Comparison of ENCODE assay signal across 8 mouse cellular contexts in the genomic region with DNA sequence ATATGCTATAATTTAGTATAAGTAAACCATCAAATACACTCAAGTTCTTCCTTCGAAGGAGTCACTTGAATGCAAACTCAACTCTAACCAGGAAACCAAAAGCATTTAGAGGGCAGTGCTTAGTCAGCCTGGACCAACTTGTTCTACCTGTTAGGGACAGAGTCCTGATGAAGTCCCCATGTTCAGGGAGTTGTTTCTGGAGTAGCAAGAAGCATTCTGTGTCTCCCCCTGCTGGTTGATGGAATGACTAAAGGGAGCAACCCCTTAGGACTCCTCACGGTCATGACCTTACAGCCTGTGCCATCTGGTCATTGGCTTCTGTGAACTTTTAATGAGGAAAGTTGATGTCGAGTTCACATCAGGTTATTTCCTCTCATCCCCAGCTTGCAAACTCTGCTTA.
DNase-seq lines count a peak whose midpoint lies in the region; ATAC-seq and TF ChIP-seq lines count a peak whose summit lies in the region.

No protein-coding gene starts in this region.

- TF ChIP-seq CTCF in liver, embryonic 14.5 days (IDR thresholded peaks at IDR 0.05; ENCODE audit: low read depth) = peak; percentile 33; the same call in 1 of the 2 replicates

- H3K36me3 ChIP-seq in forebrain, embryonic 10.5 days (replicated peaks) = no peaks in the 10 kb centered on the region
- no peaks in the 10 kb centered on the region for H3K36me3 ChIP-seq in forebrain, embryonic 13.5 days (ENCODE audit: poor library complexity, severe bottlenecking)
- H3K36me3 ChIP-seq in midbrain, embryonic 10.5 days = no peaks in the 10 kb centered on the region
- no peaks in the 10 kb centered on the region for H3K36me3 ChIP-seq in midbrain, embryonic 15.5 days (replicated peaks)
- no peaks in the 10 kb centered on the region for H3K36me3 ChIP-seq in liver, embryonic 14.5 days (replicated peaks; ENCODE audit: control insufficient read depth, insufficient read depth, low read depth)

- peak; percentile 22 for DNase-seq in forebrain, embryonic 10.5 days (ENCODE audit: extremely low spot score, low spot score)
- peak; percentile 19 for DNase-seq in midbrain, embryonic 10.5 days (ENCODE audit: low spot score)
- DNase-seq in c-Kit-positive CD71-positive TER-119-positive erythroid progenitor cells, embryonic 14.5 days (ENCODE audit: low spot score) = peak; percentile 2
- DNase-seq in liver, embryonic 14.5 days (ENCODE audit: low read depth in 3 of 3, low spot score in 3 of 3) = no peak
- DNase-seq in spleen, postnatal 4 days (ENCODE audit: low spot score in 2 of 2) = peak; percentile 55 to 73
- DNase-seq in ovary, postnatal 36 days (ENCODE audit: low spot score) = no peak

- H3K27ac ChIP-seq in forebrain, embryonic 10.5 days = no peak overlapping the region
- no peak overlapping the region for H3K27ac ChIP-seq in forebrain, embryonic 13.5 days
- H3K27ac ChIP-seq in midbrain, embryonic 10.5 days (replicated peaks) = no peak overlapping the region
- no peak overlapping the region for H3K27ac ChIP-seq in midbrain, embryonic 15.5 days
- H3K27ac ChIP-seq in liver, embryonic 14.5 days = no peak overlapping the region

- no peak overlapping the region for H3K4me3 ChIP-seq in forebrain, embryonic 10.5 days
- H3K4me3 ChIP-seq in forebrain, embryonic 13.5 days = no peak overlapping the region
- no peak overlapping the region for H3K4me3 ChIP-seq in midbrain, embryonic 10.5 days
- H3K4me3 ChIP-seq in midbrain, embryonic 15.5 days = no peak overlapping the region
- H3K4me3 ChIP-seq in liver, embryonic 14.5 days (ENCODE audit: insufficient read depth in 1 of 2, low read depth in 2 of 2, low read length in 2 of 2) = no peak overlapping the region

- no peaks in the 10 kb centered on the region for H3K9me3 ChIP-seq in forebrain, embryonic 10.5 days
- H3K9me3 ChIP-seq in forebrain, embryonic 13.5 days (replicated peaks) = no peaks in the 10 kb centered on the region
- no peaks in the 10 kb centered on the region for H3K9me3 ChIP-seq in midbrain, embryonic 10.5 days (replicated peaks)
- H3K9me3 ChIP-seq in midbrain, embryonic 15.5 days = no peaks in the 10 kb centered on the region
- H3K9me3 ChIP-seq in liver, embryonic 14.5 days (ENCODE audit: control insufficient read depth, low read length) = no peaks in the 10 kb centered on the region

- no peak overlapping the region for H3K4me2 ChIP-seq in forebrain, embryonic 13.5 days
- H3K4me2 ChIP-seq in midbrain, embryonic 15.5 days = no peak overlapping the region
- no peak overlapping the region for H3K4me2 ChIP-seq in liver, embryonic 14.5 days (ENCODE audit: low read depth)

- H3K9ac ChIP-seq in forebrain, embryonic 13.5 days = no peak overlapping the region
- no peak overlapping the region for H3K9ac ChIP-seq in midbrain, embryonic 15.5 days
- H3K9ac ChIP-seq in liver, embryonic 14.5 days (replicated peaks) = no peak overlapping the region

- ATAC-seq in forebrain, embryonic 13.5 days = no peak
- no peak for ATAC-seq in midbrain, embryonic 15.5 days (replicated peaks)
- no peak for ATAC-seq in liver, embryonic 14.5 days (ENCODE audit: insufficient read depth)

- no peaks in the 10 kb centered on the region for H3K4me1 ChIP-seq in forebrain, embryonic 10.5 days
- H3K4me1 ChIP-seq in forebrain, embryonic 13.5 days = no peaks in the 10 kb centered on the region
- no peaks in the 10 kb centered on the region for H3K4me1 ChIP-seq in midbrain, embryonic 10.5 days
- H3K4me1 ChIP-seq in midbrain, embryonic 15.5 days = no peaks in the 10 kb centered on the region
- no peaks in the 10 kb centered on the region for H3K4me1 ChIP-seq in liver, embryonic 14.5 days (replicated peaks; ENCODE audit: control insufficient read depth in 2 of 2, insufficient read depth in 2 of 2, low read length in 1 of 2)

- no peak for TF ChIP-seq EP300 in liver, embryonic 14.5 days (IDR thresholded peaks at IDR 0.05; ENCODE audit: low read depth)

- 49% methylated on average over 3 of the region's 3 CpGs for WGBS in forebrain, embryonic 10.5 days
- WGBS in forebrain, embryonic 13.5 days = 40% methylated on average over 3 of the region's 3 CpGs
- WGBS in midbrain, embryonic 10.5 days = 44% methylated on average over 3 of the region's 3 CpGs
- WGBS in midbrain, embryonic 15.5 days = 45% methylated on average over 3 of the region's 3 CpGs
- WGBS in liver, embryonic 14.5 days (ENCODE audit: insufficient replicate concordance) = 29% methylated on average over 3 of the region's 3 CpGs

- H3K27me3 ChIP-seq in forebrain, embryonic 10.5 days (ENCODE audit: poor library complexity, severe bottlenecking) = no peaks in the 10 kb centered on the region
- H3K27me3 ChIP-seq in forebrain, embryonic 13.5 days = no peaks in the 10 kb centered on the region
- no peaks in the 10 kb centered on the region for H3K27me3 ChIP-seq in midbrain, embryonic 10.5 days (ENCODE audit: low read depth, poor library complexity, severe bottlenecking)
- no peaks in the 10 kb centered on the region for H3K27me3 ChIP-seq in midbrain, embryonic 15.5 days (replicated peaks)
- H3K27me3 ChIP-seq in liver, embryonic 14.5 days (ENCODE audit: control insufficient read depth, insufficient read depth, low read length) = no peaks in the 10 kb centered on the region

Comparison
In these comparisons a context has a peak if more than half of its experiments do, and no peak if none do; other contexts are left out.
1. DNase-seq: peak in forebrain, embryonic 10.5 days (single experiment), midbrain, embryonic 10.5 days (single experiment), c-Kit-positive CD71-positive TER-119-positive erythroid progenitor cells, embryonic 14.5 days (single experiment) and spleen, postnatal 4 days (2 of 2); none in liver, embryonic 14.5 days (0 of 3) and ovary, postnatal 36 days (single experiment).